Mouse (Mus musculus) C2C12 (cell line): ENCODE results near the gene Timp4. TPM values are rescaled to one million over a fixed set of nuclear protein-coding genes. Genes with fewer than 3 reads are reported as not detected.

Source experiments
- H3K27me3 ChIP-seq: one replicate; pipeline ENCODE4 v1.6.1; 2011; ENCODE audit not compliant: control insufficient read depth, insufficient read depth, insufficient read length
- H3K36me3 ChIP-seq: one replicate; pipeline ENCODE4 v1.6.1; 2011; ENCODE audit not compliant: control insufficient read depth, insufficient read depth
- H3K4me3 ChIP-seq: one replicate; pipeline ENCODE4 v1.5.1; 2011; ENCODE audit warnings: mild to moderate bottlenecking, control low read depth; ENCODE audit not compliant: poor library complexity, insufficient read depth, severe bottlenecking
- H3K79me2 ChIP-seq: one replicate; pipeline ENCODE4 v1.6.1; 2011; ENCODE audit not compliant: control insufficient read depth, insufficient read depth
- H3K79me3 ChIP-seq: one replicate; pipeline ENCODE4 v1.6.1; 2011; ENCODE audit warnings: low read depth, control low read depth
- H3ac ChIP-seq: one replicate; pipeline ENCODE3; 2011; ENCODE audit warnings: low read depth; ENCODE audit not compliant: control insufficient read depth, insufficient read length
- CEBPB ChIP-seq: IDR thresholded peaks from one replicate; pipeline ENCODE4 v1.6.1; 2011; ENCODE audit warnings: low read depth, mild to moderate bottlenecking, control low read depth, moderate library complexity
- CTCF ChIP-seq: IDR thresholded peaks from one replicate; pipeline ENCODE4 v1.5.1; 2011; ENCODE audit not compliant: control insufficient read depth, insufficient read depth, insufficient read length
- FOSL1 ChIP-seq: IDR thresholded peaks from one replicate; pipeline ENCODE4 v1.8.0; 2011; ENCODE audit warnings: mild to moderate bottlenecking, low read length; ENCODE audit not compliant: poor library complexity, insufficient read depth, severe bottlenecking
- MAX ChIP-seq: IDR thresholded peaks from one replicate; pipeline ENCODE4 v1.6.1; 2011; ENCODE audit warnings: mild to moderate bottlenecking, control low read depth
- MYOD1 ChIP-seq: IDR thresholded peaks from one replicate; pipeline ENCODE4 v1.6.1; 2011; ENCODE audit warnings: low read depth; ENCODE audit not compliant: control insufficient read depth, insufficient read length
- MYOG ChIP-seq: IDR thresholded peaks from one replicate; pipeline ENCODE4 v1.6.1; 2011; ENCODE audit not compliant: control insufficient read depth, insufficient read length; ENCODE audit errors: extremely low read depth
- USF1 ChIP-seq: IDR thresholded peaks from one replicate; pipeline ENCODE4 v1.6.1; 2011; ENCODE audit warnings: low read depth, mild to moderate bottlenecking, control low read depth, moderate library complexity
- polyA plus RNA-seq: library from polyadenylated mRNA; unstranded; fragments of >200 nt; fragmentation: generic; extraction: Trizol; gene quantifications from one replicate; pipeline ENCODE4 v1.2.1, GENCODE M21; 2012; ENCODE audit warnings: missing spikeins

The Timp4 gene
- polyA plus RNA-seq, 1 experiment, result 0.01 TPM

DNA sequence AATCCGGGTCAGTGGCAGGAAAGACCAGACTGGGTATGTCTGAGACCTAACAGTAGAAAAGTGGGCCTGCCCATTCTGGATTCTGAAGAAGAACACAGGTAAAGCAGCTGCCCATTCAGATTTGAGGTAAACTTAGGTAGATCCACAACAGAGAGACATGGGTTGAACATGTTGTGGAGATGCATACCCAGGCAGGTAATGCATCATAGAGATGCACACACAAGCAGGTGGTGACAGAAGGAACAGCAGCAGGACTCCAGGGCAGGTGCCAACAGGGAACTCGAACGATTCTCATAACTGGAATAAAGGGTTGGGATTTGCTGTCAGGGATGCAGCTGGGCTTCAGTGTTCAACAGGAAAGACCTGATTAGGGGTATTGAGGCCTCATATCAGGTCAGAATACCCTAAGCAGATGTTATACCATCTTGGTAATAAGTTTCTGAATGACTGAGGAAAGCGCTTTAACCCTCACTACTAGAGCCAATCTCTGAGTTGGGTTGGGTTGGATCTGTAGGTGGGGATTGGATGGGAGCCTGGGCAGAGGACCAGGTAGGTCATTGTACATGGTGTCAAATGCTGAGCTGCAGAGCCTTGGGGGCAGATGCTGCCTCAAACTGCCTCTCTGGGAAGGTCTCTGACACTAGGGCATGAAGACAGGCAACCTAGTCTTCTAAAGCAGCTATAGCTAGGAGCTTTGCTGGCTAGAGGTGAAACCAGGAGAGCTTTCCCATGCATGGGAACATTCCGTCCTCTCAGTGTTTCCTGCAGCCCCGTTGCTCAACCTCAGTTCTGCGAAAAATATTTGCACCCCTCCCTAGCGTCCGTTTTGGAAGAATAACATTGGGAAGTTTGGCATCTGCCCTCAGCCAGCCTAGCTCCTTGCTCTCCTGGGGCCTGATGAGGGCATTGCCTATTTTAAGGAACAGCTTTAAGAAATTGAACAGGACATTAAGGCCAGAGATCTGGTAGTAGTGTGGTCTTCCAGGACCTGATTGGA lies 13.7 kb downstream of the Timp4 start:
- TF ChIP-seq CEBPB, result no peak
- TF ChIP-seq CTCF, result no peak
- no peak for TF ChIP-seq FOSL1
- TF ChIP-seq MAX, result no peak
- no peak for TF ChIP-seq USF1
- no peak for TF ChIP-seq MYOG
- H3K4me3 ChIP-seq, result no peak overlapping the region

DNA sequence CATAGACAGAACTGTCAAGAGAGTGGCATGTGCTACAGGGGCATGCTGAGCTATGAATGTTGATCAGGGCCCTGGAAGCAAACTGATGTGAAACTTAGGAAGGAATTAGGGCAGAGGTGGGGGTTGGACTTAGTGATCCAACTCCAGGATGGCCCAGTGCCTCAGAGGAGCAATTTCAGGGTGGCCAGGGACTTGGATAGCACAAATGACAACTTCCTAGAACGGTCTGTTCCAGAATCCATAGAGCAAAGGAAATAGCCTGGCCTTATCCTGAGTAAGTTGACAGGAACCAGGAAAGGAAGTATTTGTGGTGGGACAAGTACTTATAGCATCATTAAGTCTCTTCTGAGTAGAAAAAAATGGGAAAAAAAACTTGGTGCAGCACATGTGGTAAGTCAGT lies 19.4 kb downstream of the Timp4 start:
- H3K79me3 ChIP-seq, result no peaks in the 10 kb centered on the region
- H3K4me3 ChIP-seq, result no peak overlapping the region
- H3K79me2 ChIP-seq, result no peaks in the 10 kb centered on the region
- H3ac ChIP-seq, result no peak overlapping the region
- no peak for TF ChIP-seq FOSL1
- no peak for TF ChIP-seq CTCF
- TF ChIP-seq MYOG, result no peak
- no peak for TF ChIP-seq USF1
- no peak for TF ChIP-seq CEBPB
- no peak for TF ChIP-seq MAX
- TF ChIP-seq MYOD1, result no peak
- no peaks in the 10 kb centered on the region for H3K36me3 ChIP-seq
- H3K27me3 ChIP-seq, result no peaks in the 10 kb centered on the region

More for the DNA sequence above, 13.7 kb downstream of the Timp4 start:
- no peaks in the 10 kb centered on the region for H3K36me3 ChIP-seq
- no peaks in the 10 kb centered on the region for H3K27me3 ChIP-seq
- no peaks in the 10 kb centered on the region for H3K79me2 ChIP-seq
- H3K79me3 ChIP-seq, result no peaks in the 10 kb centered on the region
- no peak overlapping the region for H3ac ChIP-seq

GRCm38 (mm10) chr6:115231836-115232235 lies 20.2 kb downstream of the Timp4 start:
- peak; percentile 53 for TF ChIP-seq MYOD1
- TF ChIP-seq CTCF, result no peak
- TF ChIP-seq USF1, result no peak
- no peak for TF ChIP-seq MAX
- no peak for TF ChIP-seq CEBPB
- H3K79me3 ChIP-seq, result no peaks in the 10 kb centered on the region
- no peaks in the 10 kb centered on the region for H3K36me3 ChIP-seq
- H3ac ChIP-seq, result no peak overlapping the region
- H3K4me3 ChIP-seq, result no peak overlapping the region
- no peaks in the 10 kb centered on the region for H3K79me2 ChIP-seq
- H3K27me3 ChIP-seq, result no peaks in the 10 kb centered on the region

GRCm38 (mm10) chr6:115230557-115230956 lies 21.4 kb downstream of the Timp4 start:
- H3K4me3 ChIP-seq, result no peak overlapping the region
- no peaks in the 10 kb centered on the region for H3K27me3 ChIP-seq
- H3K79me2 ChIP-seq, result no peaks in the 10 kb centered on the region
- TF ChIP-seq MYOD1 (no peak), USF1 (no peak), FOSL1 (no peak), CEBPB (no peak), CTCF (no peak), MYOG (no peak), MAX (no peak)
- H3K36me3 ChIP-seq, result no peaks in the 10 kb centered on the region
- no peaks in the 10 kb centered on the region for H3K79me3 ChIP-seq
- no peak overlapping the region for H3ac ChIP-seq

- no peak for TF ChIP-seq MAX
- no peak for TF ChIP-seq FOSL1
- TF ChIP-seq USF1, result no peak
- no peak for TF ChIP-seq MYOD1
- peak; percentile 81 for TF ChIP-seq CTCF
- no peak for TF ChIP-seq CEBPB
- no peak for TF ChIP-seq MYOG
- no peak overlapping the region for H3K4me3 ChIP-seq
- H3K79me2 ChIP-seq, result no peaks in the 10 kb centered on the region
- no peaks in the 10 kb centered on the region for H3K27me3 ChIP-seq
- no peaks in the 10 kb centered on the region for H3K79me3 ChIP-seq
- H3ac ChIP-seq, result no peak overlapping the region
- no peaks in the 10 kb centered on the region for H3K36me3 ChIP-seq
Observed at GRCm38 (mm10) chr6:115227529-115227928, 24.5 kb downstream of the Timp4 start.
